Mouse (Mus musculus): ENCODE data around the gene Tmc6. TPM values are rescaled to one million over a fixed set of nuclear protein-coding genes. Genes with fewer than 3 reads are reported as not detected.

The Tmc6 gene
- polyA plus RNA-seq, 1 experiment from 2014 or later: 11.5 TPM

DNA sequence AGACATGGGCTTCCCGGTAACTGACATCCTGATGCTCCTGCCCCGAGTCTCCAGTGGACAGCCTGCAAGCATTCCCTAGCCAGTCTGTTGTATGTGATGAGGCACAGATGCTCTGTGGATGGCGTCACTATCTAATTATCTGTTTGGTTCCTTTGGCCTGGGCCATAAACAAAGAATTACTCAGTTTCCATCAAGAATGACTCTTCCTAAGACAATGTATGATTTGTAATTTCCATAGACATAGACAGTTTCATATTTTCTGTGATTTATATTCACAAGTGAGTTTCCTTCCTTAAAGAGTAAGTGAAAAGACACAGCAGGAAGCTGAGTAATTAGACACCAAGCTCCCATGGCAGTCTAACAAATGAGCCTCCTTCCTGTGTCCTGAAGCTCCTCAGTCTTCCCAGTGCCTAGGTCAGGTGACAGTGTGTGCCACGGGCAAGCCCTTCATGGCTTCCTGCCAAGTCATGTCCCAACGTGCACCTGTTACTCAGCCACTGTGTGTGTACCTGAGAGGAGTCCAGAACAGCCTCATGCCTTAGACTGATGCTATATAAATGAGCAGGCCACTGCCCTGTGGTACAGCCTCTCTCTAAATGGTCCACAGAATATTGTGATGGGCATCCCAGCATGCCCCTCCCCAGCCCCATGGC is 45.8 kb downstream of the Tmc6 start:
- no peak overlapping the region for H3K4me3 ChIP-seq
- H3K36me3 ChIP-seq: peaks cover 81% of the 10 kb centered on the region
- WGBS: 79% methylated on average over 5 of the region's 5 CpGs
- no peak overlapping the region for H3K27ac ChIP-seq
- no peak for ATAC-seq (ENCODE audit: low FRiP score, low read depth)
- no peaks in the 10 kb centered on the region for H3K4me1 ChIP-seq
- H3K9ac ChIP-seq: no peak overlapping the region
- no peak overlapping the region for H3K4me2 ChIP-seq (replicated peaks)
- H3K27me3 ChIP-seq (replicated peaks): no peaks in the 10 kb centered on the region
- H3K9me3 ChIP-seq: no peaks in the 10 kb centered on the region

- Histone ChIP-seq H3K4me3 (no peak overlapping the region), H3K9ac (no peak overlapping the region), H3K27ac (no peak overlapping the region), H3K9me3 (no peaks in the 10 kb centered on the region), H3K36me3 (peaks cover 36% of the 10 kb centered on the region), H3K4me2 (replicated peaks) (no peak overlapping the region), H3K27me3 (replicated peaks) (no peaks in the 10 kb centered on the region), H3K4me1 (peaks cover 3% of the 10 kb centered on the region; the same call in 1 of the 2 replicates)
- 95% methylated on average over 7 of the region's 7 CpGs for WGBS
- ATAC-seq (ENCODE audit: low FRiP score, low read depth): no peak
Observed at GRCm38 (mm10) chr11:117731470-117731869, 50.5 kb downstream of the Tmc6 start.

- peaks cover 3% of the 10 kb centered on the region; the same call in 1 of the 2 replicates for H3K4me1 ChIP-seq
- H3K27me3 ChIP-seq (replicated peaks): no peaks in the 10 kb centered on the region
- no peak overlapping the region for H3K4me3 ChIP-seq
- H3K9me3 ChIP-seq: no peaks in the 10 kb centered on the region
- no peak overlapping the region for H3K27ac ChIP-seq
- H3K4me2 ChIP-seq (replicated peaks): no peak overlapping the region
- 74% methylated on average over 4 of the region's 4 CpGs for WGBS
- no peak for ATAC-seq (ENCODE audit: low FRiP score, low read depth)
- H3K36me3 ChIP-seq: peaks cover 27% of the 10 kb centered on the region
- H3K9ac ChIP-seq: no peak overlapping the region
Observed at GRCm38 (mm10) chr11:117730490-117730838, 51.5 kb downstream of the Tmc6 start.

GRCm38 (mm10) chr11:117729798-117730489 is 52.1 kb downstream of the Tmc6 start:
- 85% methylated on average over 7 of the region's 7 CpGs for WGBS

GRCm38 (mm10) chr11:117729341-117729740 is 52.7 kb downstream of the Tmc6 start:
- Histone ChIP-seq H3K4me3 (no peak overlapping the region), H3K9ac (no peak overlapping the region), H3K4me1 (peaks cover 3% of the 10 kb centered on the region; the same call in 1 of the 2 replicates), H3K27me3 (replicated peaks) (no peaks in the 10 kb centered on the region), H3K4me2 (replicated peaks) (no peak overlapping the region), H3K9me3 (no peaks in the 10 kb centered on the region), H3K36me3 (peaks cover 22% of the 10 kb centered on the region), H3K27ac (no peak overlapping the region)
- no peak for ATAC-seq (ENCODE audit: low FRiP score, low read depth)
- WGBS: 92% methylated on average over 3 of the region's 3 CpGs

More at GRCm38 (mm10) chr11:117729798-117730489, 52.1 kb downstream of the Tmc6 start:
- Histone ChIP-seq H3K36me3 (peaks cover 22% of the 10 kb centered on the region), H3K4me3 (no peak overlapping the region), H3K9ac (no peak overlapping the region), H3K27me3 (replicated peaks) (no peaks in the 10 kb centered on the region), H3K4me1 (peaks cover 3% of the 10 kb centered on the region; the same call in 1 of the 2 replicates), H3K4me2 (replicated peaks) (no peak overlapping the region), H3K9me3 (no peaks in the 10 kb centered on the region), H3K27ac (no peak overlapping the region)
- ATAC-seq (ENCODE audit: low FRiP score, low read depth): no peak

DNA sequence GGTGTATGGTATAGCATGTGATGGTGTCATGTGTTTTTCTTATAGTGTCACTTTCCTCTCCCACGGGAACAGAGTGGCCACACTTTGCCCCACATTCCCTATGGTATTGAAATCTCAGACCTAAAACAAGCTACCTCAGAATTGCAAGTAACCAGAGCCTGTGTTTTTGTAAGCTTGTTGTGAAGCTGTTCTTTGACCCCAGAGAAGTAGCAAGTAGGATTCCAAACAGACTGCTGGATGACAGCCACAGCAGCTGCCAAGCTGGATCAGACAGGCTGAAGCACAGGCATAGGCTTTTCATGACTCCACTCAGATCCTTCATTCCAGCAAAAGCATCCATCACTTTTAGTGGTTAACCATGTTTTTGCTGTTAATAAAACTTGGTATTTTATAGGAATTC is 53.2 kb downstream of the Tmc6 start:
- Histone ChIP-seq H3K4me3 (no peak overlapping the region), H3K27me3 (replicated peaks) (no peaks in the 10 kb centered on the region), H3K27ac (no peak overlapping the region), H3K9ac (no peak overlapping the region), H3K4me1 (peaks cover 3% of the 10 kb centered on the region; the same call in 1 of the 2 replicates), H3K9me3 (no peaks in the 10 kb centered on the region), H3K4me2 (replicated peaks) (no peak overlapping the region), H3K36me3 (peaks cover 23% of the 10 kb centered on the region)
- no peak for ATAC-seq (ENCODE audit: low FRiP score, low read depth)
- WGBS: 67% methylated on average over 1 of the region's 1 CpGs

DNA sequence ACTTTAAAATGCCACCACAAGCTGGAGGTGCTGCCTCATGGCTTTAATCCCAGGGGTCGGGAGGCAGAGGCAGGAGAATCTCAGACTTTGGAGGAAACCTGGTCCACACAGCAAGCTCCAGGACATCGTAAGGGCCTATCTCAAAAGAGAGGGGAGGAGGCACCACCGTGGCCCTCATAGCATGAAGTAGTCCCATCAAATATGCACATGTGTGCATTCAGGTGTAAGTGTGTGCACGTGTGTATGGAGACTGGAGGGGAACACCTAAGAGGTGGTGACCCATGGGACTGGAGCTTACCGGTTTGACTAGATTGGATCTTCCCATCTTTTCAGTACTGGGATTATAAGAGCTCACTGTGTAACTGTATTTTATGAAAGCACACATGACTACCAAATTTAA is 53.8 kb downstream of the Tmc6 start:
- 88% methylated on average over 5 of the region's 5 CpGs for WGBS
- no peak overlapping the region for H3K4me2 ChIP-seq (replicated peaks)
- no peak overlapping the region for H3K27ac ChIP-seq
- H3K4me1 ChIP-seq: peaks cover 3% of the 10 kb centered on the region; the same call in 1 of the 2 replicates
- no peak for ATAC-seq (ENCODE audit: low FRiP score, low read depth)
- no peak overlapping the region for H3K4me3 ChIP-seq
- H3K9ac ChIP-seq: no peak overlapping the region
- H3K36me3 ChIP-seq: peaks cover 19% of the 10 kb centered on the region
- H3K27me3 ChIP-seq (replicated peaks): no peaks in the 10 kb centered on the region
- no peaks in the 10 kb centered on the region for H3K9me3 ChIP-seq

- Histone ChIP-seq H3K27ac (no peak overlapping the region), H3K4me1 (peaks cover 3% of the 10 kb centered on the region; the same call in 1 of the 2 replicates), H3K27me3 (replicated peaks) (no peaks in the 10 kb centered on the region), H3K4me3 (no peak overlapping the region), H3K4me2 (replicated peaks) (no peak overlapping the region), H3K36me3 (peaks cover 22% of the 10 kb centered on the region), H3K9me3 (no peaks in the 10 kb centered on the region), H3K9ac (no peak overlapping the region)
- no peak for ATAC-seq (ENCODE audit: low FRiP score, low read depth)
- WGBS: 94% methylated on average over 4 of the region's 4 CpGs
Observed at GRCm38 (mm10) chr11:117727031-117727430, 55.0 kb downstream of the Tmc6 start.

DNA sequence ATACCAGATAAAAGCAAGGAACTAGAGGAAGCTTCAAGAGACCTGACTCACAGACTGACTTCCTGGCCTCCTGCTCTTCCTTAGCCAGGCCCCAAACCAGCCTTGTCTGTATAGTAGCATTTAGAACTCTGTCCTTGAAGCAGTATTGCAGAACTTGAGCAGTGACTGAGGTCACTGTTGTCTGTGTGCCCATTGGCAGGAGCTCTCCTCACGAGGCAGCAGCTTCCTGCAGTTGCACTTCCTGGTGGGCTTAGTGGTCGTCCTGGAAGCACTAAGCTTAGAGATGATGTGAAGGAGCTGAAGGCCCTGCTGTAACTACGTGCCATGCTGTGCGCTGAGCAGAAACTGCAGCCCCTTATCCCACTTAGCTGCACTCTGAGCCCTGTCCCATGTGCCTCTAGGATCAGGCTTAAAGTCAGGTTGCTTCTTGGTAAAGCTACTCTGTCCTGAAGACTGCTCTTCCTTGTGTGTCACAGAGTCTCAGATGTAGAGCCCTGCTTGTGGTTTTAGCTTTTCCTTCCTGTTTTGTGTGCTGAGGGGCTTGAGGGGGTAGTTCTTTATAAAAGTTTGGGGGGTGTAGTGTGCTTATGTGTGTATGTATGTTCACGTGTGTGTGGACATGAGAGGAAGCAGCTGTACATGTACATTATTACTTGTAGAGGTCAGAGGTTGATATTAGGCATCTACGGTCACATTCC is 57.2 kb downstream of the Tmc6 start:
- no peak for ATAC-seq (ENCODE audit: low FRiP score, low read depth)
- peaks cover 42% of the 10 kb centered on the region for H3K36me3 ChIP-seq

GRCm38 (mm10) chr11:117718838-117719237 is 63.2 kb downstream of the Tmc6 start:
- H3K27ac ChIP-seq: no peak overlapping the region
- WGBS: 93% methylated on average over 3 of the region's 3 CpGs
- H3K9ac ChIP-seq: no peak overlapping the region
- no peaks in the 10 kb centered on the region for H3K9me3 ChIP-seq
- no peak overlapping the region for H3K4me3 ChIP-seq
- no peak overlapping the region for H3K4me2 ChIP-seq (replicated peaks)
- ATAC-seq (ENCODE audit: low FRiP score, low read depth): no peak
- no peaks in the 10 kb centered on the region for H3K4me1 ChIP-seq
- H3K27me3 ChIP-seq (replicated peaks): no peaks in the 10 kb centered on the region
- H3K36me3 ChIP-seq: peaks cover 86% of the 10 kb centered on the region

More for the DNA sequence above, 57.2 kb downstream of the Tmc6 start:
- Histone ChIP-seq H3K4me1 (no peaks in the 10 kb centered on the region), H3K27ac (no peak overlapping the region), H3K9ac (no peak overlapping the region), H3K27me3 (replicated peaks) (no peaks in the 10 kb centered on the region), H3K4me2 (replicated peaks) (no peak overlapping the region), H3K9me3 (no peaks in the 10 kb centered on the region), H3K4me3 (no peak overlapping the region)
- WGBS: 81% methylated on average over 6 of the region's 6 CpGs

All from neural tube, embryonic 12.5 days (tissue).